Mouse (Mus musculus) midbrain, embryonic 16.5 days (tissue): Measurements from ENCODE around the gene Tcap. TPM values are rescaled to one million over a fixed set of nuclear protein-coding genes. Genes with fewer than 3 reads are reported as not detected.
A peak's percentile ranks its signal among the peaks of the same experiment; 100 is the strongest.

Source experiments
- ATAC-seq: fragments of 200-750 bp; cut with Nextera tagmentation; 2 replicates; pipeline ENCODE4 v1.8.0; 2017; ENCODE audit warnings: moderate TSS enrichment
- H3K27ac ChIP-seq: fragments of 300-500 bp; sonication (generic); 2 replicates; pipeline ENCODE4 v1.5.1; 2014; ENCODE audit warnings: mild to moderate bottlenecking, low read length, mixed read lengths
- H3K27me3 ChIP-seq: fragments of 300-500 bp; sonication (generic); 2 replicates; pipeline ENCODE4 v1.6.1; 2014; ENCODE audit warnings: low read depth, low read length, mixed read lengths; ENCODE audit not compliant: control insufficient read depth, insufficient read depth
- H3K36me3 ChIP-seq: fragments of 300-500 bp; sonication (generic); 2 replicates; pipeline ENCODE4 v1.6.1; 2014; ENCODE audit warnings: mild to moderate bottlenecking, low read length, moderate library complexity, mixed read lengths; ENCODE audit not compliant: control insufficient read depth, insufficient read depth
- H3K4me1 ChIP-seq: fragments of 300-500 bp; sonication (generic); 2 replicates; pipeline ENCODE4 v1.6.1; 2014; ENCODE audit warnings: mild to moderate bottlenecking, low read length, mixed read lengths; ENCODE audit not compliant: control insufficient read depth, insufficient read depth
- H3K4me2 ChIP-seq: fragments of 300-500 bp; sonication (generic); 2 replicates; pipeline ENCODE4 v1.6.1; 2014; ENCODE audit warnings: mild to moderate bottlenecking, low read length, mixed read lengths
- H3K4me3 ChIP-seq: fragments of 300-500 bp; sonication (generic); 2 replicates; pipeline ENCODE4 v1.5.1; 2014; ENCODE audit warnings: low read depth, mild to moderate bottlenecking, low read length, moderate library complexity, mixed read lengths
- H3K9ac ChIP-seq: fragments of 300-500 bp; sonication (generic); 2 replicates; pipeline ENCODE4 v1.6.1; 2014; ENCODE audit warnings: low read depth, low read length, mixed read lengths
- H3K9me3 ChIP-seq: fragments of 300-500 bp; sonication (generic); replicated peaks from 2 replicates; pipeline ENCODE4 v1.6.1; 2014; ENCODE audit warnings: mild to moderate bottlenecking, low read length, mixed read lengths; ENCODE audit not compliant: control insufficient read depth, poor library complexity, severe bottlenecking
- WGBS: fragments of 180-500 bp; shearing (Covaris S2); extraction: QIAGEN DNeasy Blood & Tissue Kit; methylation state at CpG from one replicate; pipeline ENCODE4 v1.1.7; 2014; 5-methylcytosine and 5-hydroxymethylcytosine counted together
- polyA plus RNA-seq: library from polyadenylated mRNA; unstranded; fragments of >200 nt; fragmentation: Nextera tagmentation; extraction: Ambion mirVana; gene quantifications from 2 replicates; pipeline ENCODE4 v1.2.1, GENCODE M21; 2015

Gene Tcap
- polyA plus RNA-seq, 1 experiment from 2014 or later = not detected

DNA sequence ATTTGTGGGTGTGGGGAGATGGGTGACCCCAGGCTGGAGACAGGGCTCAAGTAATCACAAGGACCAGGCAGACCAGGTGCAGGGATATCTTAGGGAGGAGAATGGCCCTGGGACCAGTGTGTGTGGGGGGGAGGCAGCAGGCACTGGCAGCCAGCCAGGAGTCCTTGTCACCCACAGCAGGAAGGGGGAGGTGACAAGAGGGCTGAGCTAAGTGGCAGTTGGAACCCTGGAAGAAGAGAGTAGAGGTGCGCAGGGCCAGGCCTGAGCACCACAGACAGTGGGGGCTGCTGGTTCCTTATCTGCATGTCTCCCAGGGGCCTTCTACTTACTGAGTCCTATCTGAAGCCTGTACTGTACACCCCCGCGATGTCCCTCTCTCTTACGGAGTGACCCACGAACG is 9.7 kb downstream of the Tcap start:
- Histone ChIP-seq H3K36me3 (no peaks in the 10 kb centered on the region), H3K9ac (no peak overlapping the region), H3K4me1 (0 out of 2 replicates have a peak, but pooled peaks cover 3% of the 10 kb centered on the region), H3K27me3 (peaks cover 12% of the 10 kb centered on the region; the same call in 1 of the 2 replicates), H3K4me3 (no peak overlapping the region), H3K27ac (no peak overlapping the region), H3K9me3 (no peaks in the 10 kb centered on the region), H3K4me2 (no peak overlapping the region)
- ATAC-seq = no peak
- 70% methylated on average over 6 of the region's 6 CpGs for WGBS

DNA sequence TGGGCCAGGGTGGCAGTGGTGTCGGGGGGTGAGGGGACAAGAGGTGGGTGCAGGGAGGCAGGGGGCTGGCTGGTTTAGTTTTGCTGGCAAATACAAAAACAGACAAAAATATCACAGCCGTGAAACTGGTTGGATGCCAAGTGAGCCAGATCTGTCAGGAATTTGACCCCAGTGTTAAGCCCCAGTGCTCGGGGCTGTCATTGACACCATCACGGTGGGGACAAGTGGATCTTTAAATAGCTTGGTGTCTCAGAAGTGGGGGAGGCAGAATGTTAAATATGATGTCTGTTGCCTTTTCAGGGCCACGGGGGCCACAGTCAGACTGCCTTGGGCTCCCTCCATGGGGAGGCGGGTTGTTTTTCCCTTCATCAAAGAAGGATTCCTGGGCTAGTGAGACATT is 10.7 kb downstream of the Tcap start:
- H3K9ac ChIP-seq = no peak overlapping the region
- H3K4me1 ChIP-seq = 0 out of 2 replicates have a peak, but pooled peaks cover 3% of the 10 kb centered on the region
- no peak overlapping the region for H3K27ac ChIP-seq
- H3K36me3 ChIP-seq = no peaks in the 10 kb centered on the region
- H3K9me3 ChIP-seq = no peaks in the 10 kb centered on the region
- ATAC-seq = no peak
- H3K27me3 ChIP-seq = peaks cover 7% of the 10 kb centered on the region; the same call in 1 of the 2 replicates
- H3K4me3 ChIP-seq = no peak overlapping the region
- H3K4me2 ChIP-seq = no peak overlapping the region
- 63% methylated on average over 6 of the region's 6 CpGs for WGBS

DNA sequence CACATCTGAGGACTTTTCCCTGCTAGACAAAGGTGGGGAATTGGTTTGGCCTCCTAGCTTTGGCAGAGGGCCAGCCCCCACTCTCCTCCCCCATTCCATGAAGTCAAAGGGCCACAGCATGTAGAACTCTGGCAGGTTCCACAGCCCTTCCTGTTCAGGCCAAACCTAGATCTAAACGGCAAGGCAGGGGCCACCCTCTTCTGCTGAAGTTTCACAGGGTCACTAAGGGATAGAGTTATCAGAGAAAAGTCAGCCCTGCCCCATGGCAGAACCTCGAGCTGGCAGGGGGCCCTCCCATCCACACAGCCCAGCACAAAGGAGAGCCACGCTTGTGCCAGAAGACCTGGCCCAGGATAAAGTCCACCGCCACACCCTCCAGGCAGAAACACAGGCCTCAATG is 11.4 kb downstream of the Tcap start:
- H3K27ac ChIP-seq = no peak overlapping the region
- ATAC-seq = no peak
- no peaks in the 10 kb centered on the region for H3K36me3 ChIP-seq
- no peaks in the 10 kb centered on the region for H3K9me3 ChIP-seq
- no peak overlapping the region for H3K4me2 ChIP-seq
- H3K4me3 ChIP-seq = no peak overlapping the region
- peaks cover 6% of the 10 kb centered on the region; the same call in 1 of the 2 replicates for H3K4me1 ChIP-seq
- no peak overlapping the region for H3K9ac ChIP-seq
- 54% methylated on average over 4 of the region's 4 CpGs for WGBS
- H3K27me3 ChIP-seq = peaks cover 7% of the 10 kb centered on the region; the same call in 1 of the 2 replicates

DNA sequence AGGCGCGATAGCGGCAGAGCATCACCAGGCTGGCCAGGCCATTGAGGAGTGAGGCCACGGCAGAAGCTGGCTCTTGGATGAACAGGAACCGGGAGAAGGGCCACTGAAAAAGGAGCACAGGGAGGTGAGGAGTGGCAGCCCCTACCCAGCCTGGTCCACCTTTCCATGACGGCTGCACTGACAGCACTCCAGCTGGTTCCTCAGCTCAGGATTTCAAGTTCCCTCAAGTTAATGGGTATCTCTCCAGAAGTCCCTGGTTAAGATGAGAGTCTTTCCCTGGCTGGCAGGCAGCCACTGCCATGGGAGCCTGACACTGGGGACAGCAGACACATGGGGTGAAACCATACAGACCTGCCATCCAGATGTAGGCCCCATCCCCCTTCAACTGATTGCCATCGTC is 14.3 kb downstream of the Tcap start:
- no peak overlapping the region for H3K4me3 ChIP-seq
- no peak overlapping the region for H3K9ac ChIP-seq
- H3K27ac ChIP-seq = no peak overlapping the region
- no peak overlapping the region for H3K4me2 ChIP-seq
- no peaks in the 10 kb centered on the region for H3K27me3 ChIP-seq
- no peaks in the 10 kb centered on the region for H3K36me3 ChIP-seq
- peaks cover 11% of the 10 kb centered on the region; the same call in 1 of the 2 replicates for H3K4me1 ChIP-seq
- ATAC-seq = no peak
- 93% methylated on average over 7 of the region's 7 CpGs for WGBS
- H3K9me3 ChIP-seq = no peaks in the 10 kb centered on the region

DNA sequence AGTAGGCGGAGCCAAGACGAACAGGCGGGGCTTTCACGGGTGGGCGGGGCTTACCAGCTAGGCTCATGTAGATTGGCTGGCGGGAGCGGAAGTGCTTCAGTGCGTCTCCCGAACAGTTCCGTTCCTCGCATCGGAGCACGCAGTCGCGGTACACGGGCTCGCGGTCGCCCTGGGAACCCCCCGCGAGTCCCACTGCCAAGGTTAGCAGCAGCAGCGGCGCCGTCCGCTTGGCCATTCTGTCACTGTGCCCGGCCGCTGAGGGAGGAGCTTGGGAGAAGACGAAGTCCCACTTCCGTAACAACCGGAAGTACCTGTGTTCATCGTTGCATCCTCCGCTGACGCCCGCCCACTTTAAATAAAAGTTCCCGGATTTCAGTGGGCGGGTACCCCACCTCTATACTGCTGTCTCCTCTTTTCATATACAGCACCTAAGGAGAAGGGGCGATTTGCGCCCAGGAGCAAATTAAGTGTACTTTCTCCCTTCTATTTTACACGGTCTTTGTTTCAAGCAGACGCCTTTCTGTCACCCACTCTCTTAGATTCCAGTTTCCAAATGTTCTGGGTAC is 16.6 kb downstream of the Tcap start, which contains the start of gene Pgap3:
Gene Pgap3, minus strand, starts transcription at position 330 of the 566 bp plus-strand sequence.
- Histone ChIP-seq H3K27ac (peak within 1 kb of the TSS; percentile 93), H3K4me1 (peaks cover 8% of the 10 kb centered on the region; the same call in 1 of the 2 replicates), H3K9ac (peak within 1 kb of the TSS; percentile 72), H3K9me3 (no peaks in the 10 kb centered on the region), H3K4me3 (peak within 1 kb of the TSS; percentile 56), H3K36me3 (no peaks in the 10 kb centered on the region), H3K27me3 (no peaks in the 10 kb centered on the region), H3K4me2 (peak within 1 kb of the TSS; percentile 65)
- WGBS = under 1% methylated on average over 40 of the region's 40 CpGs
- peak; percentile 94 for ATAC-seq

DNA sequence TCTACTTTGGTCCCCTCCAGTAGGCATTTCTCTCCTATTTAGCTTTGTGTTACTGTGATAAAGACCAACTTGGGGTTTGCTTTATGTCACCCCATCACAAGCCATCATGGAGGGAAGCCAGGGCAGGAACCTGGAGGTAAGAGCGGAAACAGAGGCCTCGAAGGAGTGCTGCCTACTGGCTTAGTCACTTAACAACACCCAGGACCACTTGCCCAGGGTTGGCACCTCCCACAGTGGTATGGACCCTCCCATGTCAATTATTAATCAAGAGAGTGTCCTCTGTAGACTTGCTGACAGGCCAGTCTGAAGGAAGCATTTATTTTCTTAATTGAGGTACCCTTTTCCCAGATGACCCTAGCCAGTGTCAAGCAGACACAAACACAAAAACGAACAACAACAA is 17.2 kb downstream of the Tcap start:
- Histone ChIP-seq H3K36me3 (no peaks in the 10 kb centered on the region), H3K4me3 (peak overlapping the region; percentile 56), H3K27ac (peak overlapping the region; percentile 93), H3K9ac (peak overlapping the region; percentile 72; the same call in 1 of the 2 replicates), H3K4me2 (peak overlapping the region; percentile 65), H3K4me1 (peaks cover 8% of the 10 kb centered on the region; the same call in 1 of the 2 replicates), H3K9me3 (no peaks in the 10 kb centered on the region), H3K27me3 (no peaks in the 10 kb centered on the region)
- ATAC-seq = no peak
- WGBS = 63% methylated on average over 3 of the region's 3 CpGs

DNA sequence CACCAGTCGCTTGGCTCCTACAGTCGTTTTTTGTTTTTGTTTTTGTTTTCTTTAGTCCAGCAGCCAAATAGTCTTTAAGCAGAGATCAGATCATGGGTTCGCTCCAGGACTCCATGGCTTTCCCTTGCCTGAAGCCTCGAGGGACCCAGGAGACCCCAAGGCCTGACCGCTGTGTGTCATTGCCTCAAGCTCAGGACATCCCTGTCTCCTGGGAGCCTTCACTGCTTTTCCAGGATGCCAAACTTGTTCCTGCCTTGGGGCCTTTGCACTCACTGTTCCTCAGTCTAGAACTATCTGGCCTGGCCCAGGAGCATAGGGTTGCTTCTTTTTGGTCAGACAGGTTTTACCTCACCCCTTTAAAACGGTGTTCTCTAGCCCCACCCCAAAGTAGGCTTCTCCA is 23.0 kb downstream of the Tcap start:
- WGBS = 75% methylated on average over 6 of the region's 6 CpGs

DNA sequence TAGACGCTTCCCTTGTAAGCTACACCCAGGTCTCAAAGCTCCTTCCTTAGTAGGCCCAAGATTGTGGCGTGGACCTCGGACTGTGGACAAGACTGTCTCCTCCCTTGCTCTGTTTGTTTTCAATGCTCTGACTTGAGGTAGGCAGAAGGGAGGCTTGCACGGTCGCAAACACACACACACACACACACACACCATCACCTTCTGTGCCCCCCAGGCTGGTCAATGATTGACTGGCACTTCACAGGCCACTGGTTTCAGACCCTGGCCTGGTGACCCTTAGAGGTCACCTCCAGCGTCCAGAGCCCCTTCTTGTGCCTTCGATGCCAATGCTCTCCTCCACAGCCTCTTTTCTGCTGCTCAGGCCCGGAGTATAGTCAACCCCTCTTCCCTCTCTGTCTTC is 25.3 kb downstream of the Tcap start:
- Histone ChIP-seq H3K4me2 (no peak overlapping the region), H3K4me1 (peaks cover 18% of the 10 kb centered on the region), H3K27ac (no peak overlapping the region), H3K36me3 (no peaks in the 10 kb centered on the region), H3K4me3 (no peak overlapping the region), H3K9me3 (no peaks in the 10 kb centered on the region), H3K9ac (no peak overlapping the region), H3K27me3 (peaks cover 22% of the 10 kb centered on the region)
- no peak for ATAC-seq
- 55% methylated on average over 8 of the region's 8 CpGs for WGBS

More for the DNA sequence above, 23.0 kb downstream of the Tcap start:
- no peak overlapping the region for H3K9ac ChIP-seq
- peaks cover 11% of the 10 kb centered on the region for H3K27me3 ChIP-seq
- H3K4me3 ChIP-seq = no peak overlapping the region
- no peaks in the 10 kb centered on the region for H3K36me3 ChIP-seq
- H3K4me1 ChIP-seq = peaks cover 3% of the 10 kb centered on the region; the same call in 1 of the 2 replicates
- no peak overlapping the region for H3K4me2 ChIP-seq
- no peaks in the 10 kb centered on the region for H3K9me3 ChIP-seq
- H3K27ac ChIP-seq = no peak overlapping the region
- no peak for ATAC-seq

DNA sequence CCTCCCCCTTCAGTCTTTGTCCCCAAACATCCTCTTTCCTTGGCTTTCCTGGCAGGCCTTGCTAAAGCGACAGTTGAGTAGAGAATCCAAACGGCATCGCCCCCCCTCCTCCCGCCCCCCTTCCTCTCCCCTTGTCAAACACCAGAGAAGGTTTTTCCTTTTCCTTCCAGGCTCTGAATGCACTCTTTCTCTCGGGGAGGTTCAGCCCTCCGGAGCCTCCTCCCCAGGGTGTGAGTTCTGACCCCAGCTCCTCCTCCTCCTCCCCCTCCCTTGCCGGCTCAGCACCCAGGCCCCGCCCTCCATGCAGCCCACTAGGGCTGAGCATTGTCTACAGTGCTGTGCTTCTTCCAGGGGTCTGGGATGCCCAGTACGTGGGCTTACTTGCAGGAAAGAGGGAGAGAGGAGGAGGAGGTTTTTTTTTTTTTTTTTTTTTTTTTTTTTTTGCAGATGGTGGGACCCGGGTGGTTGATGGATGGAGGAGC is 25.8 kb downstream of the Tcap start:
- no peaks in the 10 kb centered on the region for H3K36me3 ChIP-seq
- peak overlapping the region; percentile 12; the same call in 1 of the 2 replicates for H3K4me2 ChIP-seq
- peaks cover 25% of the 10 kb centered on the region for H3K27me3 ChIP-seq
- no peak overlapping the region for H3K9ac ChIP-seq
- WGBS = 1% methylated on average over 9 of the region's 10 CpGs
- ATAC-seq = 0 out of 2 replicates have a peak, but pooled peaks have one; percentile 56
- H3K27ac ChIP-seq = no peak overlapping the region
- no peaks in the 10 kb centered on the region for H3K9me3 ChIP-seq
- no peak overlapping the region for H3K4me3 ChIP-seq
- H3K4me1 ChIP-seq = peaks cover 20% of the 10 kb centered on the region
